12 mouse cellular contexts compared by ENCODE assay signal in genomic region chr12:29257011-29257734, GRCm38 (mm10).
DNase-seq lines count a peak whose midpoint lies in the region; ATAC-seq and TF ChIP-seq lines count a peak whose summit lies in the region.
"Had no signal": no experiment of that assay in that cellular context is flagged by ENCODE, and none has a peak within 500 bp of the region (broad histone marks: within the 10 kb centered on the region; RNA-seq: fewer than 3 reads in every experiment).

No protein-coding gene starts in this region.

- WGBS in embryonic facial prominence, embryonic 11.5 days: 22% methylated on average over 7 of the region's 7 CpGs
- WGBS in limb, embryonic 14.5 days: 14% methylated on average over 7 of the region's 7 CpGs
- whole genome bisulfite sequencing in neural tube, embryonic 14.5 days: 12% methylated on average over 7 of the region's 7 CpGs
- WGBS in liver, postnatal 0 days (ENCODE audit: insufficient replicate concordance): 38% methylated on average over 7 of the region's 7 CpGs

- TF ChIP-seq CTCF in liver, postnatal 0 days (IDR thresholded peaks at IDR 0.05; ENCODE audit: low read depth): no peak

- H3K9me3 ChIP-seq in embryonic facial prominence, embryonic 11.5 days (replicated peaks; ENCODE audit: control insufficient read depth, low read length): no peaks in the 10 kb centered on the region
- no peaks in the 10 kb centered on the region for H3K9me3 ChIP-seq in limb, embryonic 14.5 days (ENCODE audit: control insufficient read depth, low read length)
- no peaks in the 10 kb centered on the region for H3K9me3 ChIP-seq in neural tube, embryonic 14.5 days (ENCODE audit: control insufficient read depth, low read length)
- no peaks in the 10 kb centered on the region for H3K9me3 ChIP-seq in liver, postnatal 0 days (ENCODE audit: low read length)

- no peak for TF ChIP-seq EP300 in liver, postnatal 0 days (IDR thresholded peaks at IDR 0.05; ENCODE audit: low read depth)

- peaks cover 3% of the 10 kb centered on the region; the same call in 1 of the 2 replicates for H3K4me1 ChIP-seq in embryonic facial prominence, embryonic 11.5 days (ENCODE audit: control insufficient read depth, insufficient read depth, low read length)
- peaks cover 22% of the 10 kb centered on the region for H3K4me1 ChIP-seq in limb, embryonic 14.5 days (ENCODE audit: control insufficient read depth, insufficient read depth, low read length)
- H3K4me1 ChIP-seq in neural tube, embryonic 14.5 days (ENCODE audit: control insufficient read depth, insufficient read depth, low read length): peaks cover 24% of the 10 kb centered on the region
- H3K4me1 ChIP-seq in liver, postnatal 0 days (ENCODE audit: insufficient read depth): no peaks in the 10 kb centered on the region

- no peak overlapping the region for H3K9ac ChIP-seq in embryonic facial prominence, embryonic 11.5 days (replicated peaks; ENCODE audit: low read length)
- H3K9ac ChIP-seq in limb, embryonic 14.5 days (ENCODE audit: low read depth, low read length, severe bottlenecking): no peak overlapping the region
- no peak overlapping the region for H3K9ac ChIP-seq in neural tube, embryonic 14.5 days (replicated peaks; ENCODE audit: low read depth, low read length)
- H3K9ac ChIP-seq in liver, postnatal 0 days (replicated peaks): no peak overlapping the region

- TF ChIP-seq POLR2A in limb, embryonic 14.5 days (IDR thresholded peaks at IDR 0.05; ENCODE audit: borderline replicate concordance, extremely low read depth, insufficient read depth, insufficient read length): no peak

- peak; percentile 48; the same call in 1 of the 2 replicates for ATAC-seq in embryonic facial prominence, embryonic 11.5 days (replicated peaks; ENCODE audit: insufficient number of reproducible peaks, low FRiP score, low TSS enrichment, low read depth)
- no peak for ATAC-seq in limb, embryonic 14.5 days (ENCODE audit: low FRiP score, low read depth)
- ATAC-seq in neural tube, embryonic 14.5 days (ENCODE audit: low read depth): peak; percentile 28; the same call in 1 of the 2 replicates
- ATAC-seq in liver, postnatal 0 days: no peak
- ATAC-seq: lung, postnatal 0 days had no signal

- no peak overlapping the region; the same call in 1 of the 2 replicates for H3K27ac ChIP-seq in embryonic facial prominence, embryonic 11.5 days (replicated peaks; ENCODE audit: low read depth, low read length)
- no peak overlapping the region for H3K27ac ChIP-seq in limb, embryonic 14.5 days (replicated peaks; ENCODE audit: low read depth, low read length)
- peak overlapping the region; percentile 84 for H3K27ac ChIP-seq in neural tube, embryonic 14.5 days (ENCODE audit: low read depth, low read length)
- no peak overlapping the region for H3K27ac ChIP-seq in liver, postnatal 0 days (ENCODE audit: low read depth)
- H3K27ac ChIP-seq: left cerebral cortex, adult 2 months; stomach, postnatal 0 days had no signal

- no peak overlapping the region for H3K4me3 ChIP-seq in embryonic facial prominence, embryonic 11.5 days (ENCODE audit: low read depth, low read length)
- no peak overlapping the region for H3K4me3 ChIP-seq in limb, embryonic 14.5 days (replicated peaks; ENCODE audit: low read length)
- H3K4me3 ChIP-seq in neural tube, embryonic 14.5 days (ENCODE audit: low read depth, low read length): no peak overlapping the region
- no peak overlapping the region for H3K4me3 ChIP-seq in liver, postnatal 0 days (ENCODE audit: low read depth, low read length)
- H3K4me3 ChIP-seq: left cerebral cortex, adult 2 months; myocyte had no signal

- no peaks in the 10 kb centered on the region for H3K27me3 ChIP-seq in embryonic facial prominence, embryonic 11.5 days (ENCODE audit: control insufficient read depth, insufficient read depth, low read length)
- H3K27me3 ChIP-seq in limb, embryonic 14.5 days (ENCODE audit: control insufficient read depth, insufficient read depth, low read length): no peaks in the 10 kb centered on the region
- no peaks in the 10 kb centered on the region for H3K27me3 ChIP-seq in neural tube, embryonic 14.5 days (ENCODE audit: control insufficient read depth, insufficient read depth, low read length)
- no peaks in the 10 kb centered on the region for H3K27me3 ChIP-seq in liver, postnatal 0 days (ENCODE audit: insufficient read depth, low read length)

- no peak overlapping the region for H3K4me2 ChIP-seq in embryonic facial prominence, embryonic 11.5 days (ENCODE audit: low read depth, low read length)
- H3K4me2 ChIP-seq in limb, embryonic 14.5 days (replicated peaks; ENCODE audit: low read depth, low read length, severe bottlenecking): peak overlapping the region; percentile 35; the same call in 1 of the 2 replicates
- H3K4me2 ChIP-seq in neural tube, embryonic 14.5 days (ENCODE audit: low read depth, low read length): no peak overlapping the region; the same call in 1 of the 2 replicates
- H3K4me2 ChIP-seq in liver, postnatal 0 days (ENCODE audit: low read depth, low read length): no peak overlapping the region

- DNase-seq in embryonic facial prominence, embryonic 11.5 days (ENCODE audit: low spot score): peak; percentile 28
- DNase-seq in forelimb bud, embryonic 11.5 days (ENCODE audit: low read depth, low spot score): peak; percentile 72
- no peak for DNase-seq in limb, embryonic 14.5 days (ENCODE audit: low spot score)
- no peak for DNase-seq in gastrocnemius, postnatal 10 days
- DNase-seq in gastrocnemius, adult 18-20 months (ENCODE audit: low spot score): no peak
- DNase-seq in liver, postnatal 0 days: no peak
- DNase-seq: right cerebral cortex, postnatal 25 days had no signal

- H3K36me3 ChIP-seq in embryonic facial prominence, embryonic 11.5 days (replicated peaks; ENCODE audit: control insufficient read depth, insufficient read depth, low read depth, low read length): no peaks in the 10 kb centered on the region
- no peaks in the 10 kb centered on the region for H3K36me3 ChIP-seq in limb, embryonic 14.5 days (ENCODE audit: control insufficient read depth, insufficient read depth, low read length)
- H3K36me3 ChIP-seq in neural tube, embryonic 14.5 days (ENCODE audit: control insufficient read depth, insufficient read depth, low read length): no peaks in the 10 kb centered on the region
- H3K36me3 ChIP-seq in liver, postnatal 0 days (replicated peaks; ENCODE audit: insufficient read depth, low read length): no peaks in the 10 kb centered on the region

Comparison
In these comparisons a context has a peak if more than half of its experiments do, and no peak if none do; other contexts are left out.
1. ATAC-seq: peak in embryonic facial prominence, embryonic 11.5 days (single experiment) and neural tube, embryonic 14.5 days (single experiment); none in limb, embryonic 14.5 days (single experiment) and liver, postnatal 0 days (single experiment).
2. DNase-seq: peak in embryonic facial prominence, embryonic 11.5 days (single experiment) and forelimb bud, embryonic 11.5 days (single experiment); none in limb, embryonic 14.5 days (single experiment), gastrocnemius, postnatal 10 days (single experiment), gastrocnemius, adult 18-20 months (single experiment) and liver, postnatal 0 days (single experiment).